In the genomic region with DNA sequence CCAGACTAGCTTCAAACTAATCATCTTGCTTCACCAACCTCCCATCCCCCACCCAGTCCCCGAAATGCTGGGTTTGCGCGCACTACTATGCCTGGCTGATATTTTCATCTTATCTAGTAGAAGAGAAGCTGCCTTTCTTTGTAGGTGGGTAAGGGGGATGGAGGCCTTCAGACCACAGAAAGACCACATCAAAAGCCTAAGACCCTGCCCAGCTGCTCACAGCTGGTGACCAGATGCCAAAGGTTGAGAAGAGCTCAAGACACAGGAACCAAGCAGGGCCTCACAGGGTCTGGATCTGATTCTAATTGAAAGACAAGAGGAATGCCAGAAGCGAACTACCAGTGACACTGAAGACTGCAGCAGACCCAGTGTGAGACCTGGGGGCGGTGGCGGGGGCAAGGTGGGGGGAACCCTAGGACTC, we compare ENCODE assay signal across 8 mouse cellular contexts. TPM values are rescaled to one million over a fixed set of nuclear protein-coding genes. Genes with fewer than 3 reads are reported as not detected.
DNase-seq lines count a peak whose midpoint lies in the region; ATAC-seq and TF ChIP-seq lines count a peak whose summit lies in the region.

No protein-coding gene starts in this region.

- peak overlapping the region; percentile 100 for H3K27ac ChIP-seq in heart, embryonic 10.5 days
- no peak overlapping the region for H3K27ac ChIP-seq in ES-Bruce4 (ENCODE audit: insufficient read depth, low read length)
- H3K27ac ChIP-seq in forebrain, embryonic 13.5 days: peak overlapping the region; percentile 97
- H3K27ac ChIP-seq in limb, embryonic 15.5 days: peak overlapping the region; percentile 100
- peak overlapping the region; percentile 99 for H3K27ac ChIP-seq in stomach, embryonic 16.5 days (ENCODE audit: low read length)

- TF ChIP-seq CTCF in ES-Bruce4 (IDR thresholded peaks at IDR 0.05; ENCODE audit: low read depth, low read length): no peak

- H3K9me3 ChIP-seq in heart, embryonic 10.5 days: no peaks in the 10 kb centered on the region
- no peaks in the 10 kb centered on the region for H3K9me3 ChIP-seq in ES-Bruce4 (replicated peaks; ENCODE audit: control insufficient read depth, insufficient read depth, low read length, poor library complexity, severe bottlenecking)
- no peaks in the 10 kb centered on the region for H3K9me3 ChIP-seq in forebrain, embryonic 13.5 days (replicated peaks)
- H3K9me3 ChIP-seq in limb, embryonic 15.5 days: no peaks in the 10 kb centered on the region
- no peaks in the 10 kb centered on the region for H3K9me3 ChIP-seq in stomach, embryonic 16.5 days (replicated peaks; ENCODE audit: control insufficient read depth, low read length)

- TF ChIP-seq EP300 in ES-Bruce4 (IDR thresholded peaks at IDR 0.05; ENCODE audit: insufficient read depth, low read depth, low read length): no peak

- TF ChIP-seq POLR2A in ES-Bruce4 (IDR thresholded peaks at IDR 0.05; ENCODE audit: insufficient read depth, low read length): no peak

- no peak for DNase-seq in heart, embryonic 10.5 days (ENCODE audit: low spot score)
- no peak for DNase-seq in heart, adult 8-10 months (ENCODE audit: low spot score)
- no peak for DNase-seq in adrenal gland, postnatal 14 days
- no peak for DNase-seq in layer of hippocampus, adult 18-20 months (ENCODE audit: low spot score in 2 of 2)

- H3K9ac ChIP-seq in ES-Bruce4 (ENCODE audit: low read depth, poor library complexity, severe bottlenecking): peak overlapping the region; percentile 96
- H3K9ac ChIP-seq in forebrain, embryonic 13.5 days: peak overlapping the region; percentile 98
- H3K9ac ChIP-seq in limb, embryonic 15.5 days: peak overlapping the region; percentile 93
- H3K9ac ChIP-seq in stomach, embryonic 16.5 days (ENCODE audit: low read length): peak overlapping the region; percentile 99

- WGBS in heart, embryonic 10.5 days: 20% methylated on average over 6 of the region's 6 CpGs
- WGBS in forebrain, embryonic 13.5 days: 39% methylated on average over 6 of the region's 6 CpGs
- WGBS in limb, embryonic 15.5 days: 26% methylated on average over 6 of the region's 6 CpGs
- WGBS in stomach, embryonic 16.5 days: 32% methylated on average over 6 of the region's 6 CpGs

- peaks cover 23% of the 10 kb centered on the region for H3K4me1 ChIP-seq in heart, embryonic 10.5 days
- H3K4me1 ChIP-seq in ES-Bruce4 (ENCODE audit: control insufficient read depth, insufficient read depth, low read length): no peaks in the 10 kb centered on the region
- H3K4me1 ChIP-seq in forebrain, embryonic 13.5 days: peaks cover 16% of the 10 kb centered on the region
- H3K4me1 ChIP-seq in limb, embryonic 15.5 days: peaks cover 14% of the 10 kb centered on the region
- H3K4me1 ChIP-seq in stomach, embryonic 16.5 days (ENCODE audit: control insufficient read depth, insufficient read depth, low read length): peaks cover 13% of the 10 kb centered on the region

- no peaks in the 10 kb centered on the region for H3K27me3 ChIP-seq in heart, embryonic 10.5 days (ENCODE audit: insufficient read depth, poor library complexity, severe bottlenecking)
- H3K27me3 ChIP-seq in ES-Bruce4 (ENCODE audit: control insufficient read depth, insufficient read depth, low read length, poor library complexity, severe bottlenecking): no peaks in the 10 kb centered on the region
- H3K27me3 ChIP-seq in forebrain, embryonic 13.5 days: no peaks in the 10 kb centered on the region
- no peaks in the 10 kb centered on the region for H3K27me3 ChIP-seq in limb, embryonic 15.5 days
- H3K27me3 ChIP-seq in stomach, embryonic 16.5 days (ENCODE audit: control insufficient read depth, insufficient read depth, low read length): no peaks in the 10 kb centered on the region

- H3K36me3 ChIP-seq in heart, embryonic 10.5 days: 0 out of 2 replicates have a peak, but pooled peaks cover 4% of the 10 kb centered on the region
- no peaks in the 10 kb centered on the region for H3K36me3 ChIP-seq in ES-Bruce4 (ENCODE audit: control insufficient read depth, insufficient read depth, low read length, poor library complexity, severe bottlenecking)
- H3K36me3 ChIP-seq in forebrain, embryonic 13.5 days (ENCODE audit: poor library complexity, severe bottlenecking): peaks cover 21% of the 10 kb centered on the region; the same call in 1 of the 2 replicates
- peaks cover 7% of the 10 kb centered on the region; the same call in 1 of the 2 replicates for H3K36me3 ChIP-seq in limb, embryonic 15.5 days
- no peaks in the 10 kb centered on the region for H3K36me3 ChIP-seq in stomach, embryonic 16.5 days (ENCODE audit: control insufficient read depth, insufficient read depth, low read length)

- H3K4me2 ChIP-seq in forebrain, embryonic 13.5 days: peak overlapping the region; percentile 76
- H3K4me2 ChIP-seq in limb, embryonic 15.5 days: peak overlapping the region; percentile 66
- peak overlapping the region; percentile 86 for H3K4me2 ChIP-seq in stomach, embryonic 16.5 days (ENCODE audit: low read depth, low read length)

- H3K4me3 ChIP-seq in heart, embryonic 10.5 days: peak overlapping the region; percentile 99
- peak overlapping the region; percentile 97 for H3K4me3 ChIP-seq in ES-Bruce4 (ENCODE audit: low read depth, low read length)
- H3K4me3 ChIP-seq in forebrain, embryonic 13.5 days: peak overlapping the region; percentile 93
- H3K4me3 ChIP-seq in limb, embryonic 15.5 days: peak overlapping the region; percentile 89
- H3K4me3 ChIP-seq in stomach, embryonic 16.5 days (replicated peaks; ENCODE audit: low read length): peak overlapping the region; percentile 98

- ATAC-seq in forebrain, embryonic 13.5 days: no peak; the same call in 1 of the 2 replicates
- no peak for ATAC-seq in limb, embryonic 15.5 days (ENCODE audit: insufficient number of reproducible peaks, low FRiP score, low TSS enrichment, low read depth)
- ATAC-seq in stomach, embryonic 16.5 days (ENCODE audit: insufficient read depth, low FRiP score): no peak

RNA-seq across cellular contexts. Expression of a gene that starts 1.0 kb away (rescaled TPM):
- 23.1 and 23.5 TPM in 2 replicates for polyA plus RNA-seq in heart, embryonic 10.5 days (2016; fragmentation: Nextera tagmentation; extraction: Ambion mirVana)
- total RNA-seq in heart, adult 8-10 months (2022): 10 to 100 TPM in 2 of 4 experiments, 1 to 10 TPM in 2; 8.8 to 12.9 (median 11.0) TPM
- 9.1 and 10.0 TPM in 2 replicates for polyA plus RNA-seq in ES-Bruce4 (2011; ENCODE audit: insufficient read depth, insufficient read length, low read depth, missing spikeins)
- polyA plus RNA-seq in forebrain, embryonic 13.5 days (2015; fragmentation: Nextera tagmentation; extraction: Ambion mirVana): 40.7 and 47.7 TPM in 2 replicates
- 12.4 and 13.0 TPM in 2 replicates for polyA plus RNA-seq in limb, embryonic 15.5 days (2015; fragmentation: Nextera tagmentation; extraction: Ambion mirVana)
- polyA plus RNA-seq in stomach, embryonic 16.5 days (2015; fragmentation: Nextera tagmentation; extraction: Ambion mirVana): 13.4 and 15.0 TPM in 2 replicates
- total RNA-seq in adrenal gland, postnatal 14 days (2021): 5.0 and 6.2 TPM in 2 replicates
- total RNA-seq in layer of hippocampus, adult 18-20 months (2021): 10 to 100 TPM; 34.8 to 39.1 TPM

RNA-seq across cellular contexts. Expression of a gene that starts 14.7 kb away (rescaled TPM):
- polyA plus RNA-seq in heart, embryonic 10.5 days (2016; fragmentation: Nextera tagmentation; extraction: Ambion mirVana): 106 and 117 TPM in 2 replicates
- total RNA-seq in heart, adult 8-10 months (2022): 100 to 1,000 TPM in 2 of 4 experiments, 10 to 100 TPM in 2; 92.5 to 104 (median 99.6) TPM
- 86.1 and 96.7 TPM in 2 replicates for polyA plus RNA-seq in ES-Bruce4 (2011; ENCODE audit: insufficient read depth, insufficient read length, low read depth, missing spikeins)
- polyA plus RNA-seq in forebrain, embryonic 13.5 days (2015; fragmentation: Nextera tagmentation; extraction: Ambion mirVana): 101 and 130 TPM in 2 replicates
- 144 and 149 TPM in 2 replicates for polyA plus RNA-seq in limb, embryonic 15.5 days (2015; fragmentation: Nextera tagmentation; extraction: Ambion mirVana)
- 153 and 178 TPM in 2 replicates for polyA plus RNA-seq in stomach, embryonic 16.5 days (2015; fragmentation: Nextera tagmentation; extraction: Ambion mirVana)
- total RNA-seq in adrenal gland, postnatal 14 days (2021): 83.2 and 110 TPM in 2 replicates
- total RNA-seq in layer of hippocampus, adult 18-20 months (2021): 10 to 100 TPM; 46.4 to 55.0 TPM

RNA-seq across cellular contexts. Expression of a gene that starts 16.1 kb away (rescaled TPM):
- 12.4 and 23.5 TPM in 2 replicates for polyA plus RNA-seq in heart, embryonic 10.5 days (2016; fragmentation: Nextera tagmentation; extraction: Ambion mirVana)
- 10 to 100 TPM; 82.1 to 87.5 (median 84.7) TPM for total RNA-seq in heart, adult 8-10 months (2022)
- polyA plus RNA-seq in ES-Bruce4 (2011; ENCODE audit: insufficient read depth, insufficient read length, low read depth, missing spikeins): 13.3 and 14.3 TPM in 2 replicates
- 68.5 and 71.7 TPM in 2 replicates for polyA plus RNA-seq in forebrain, embryonic 13.5 days (2015; fragmentation: Nextera tagmentation; extraction: Ambion mirVana)
- polyA plus RNA-seq in limb, embryonic 15.5 days (2015; fragmentation: Nextera tagmentation; extraction: Ambion mirVana): 24.5 and 25.0 TPM in 2 replicates
- polyA plus RNA-seq in stomach, embryonic 16.5 days (2015; fragmentation: Nextera tagmentation; extraction: Ambion mirVana): 20.2 and 24.4 TPM in 2 replicates
- 41.1 and 52.4 TPM in 2 replicates for total RNA-seq in adrenal gland, postnatal 14 days (2021)
- 100 to 1,000 TPM; 157 to 166 TPM for total RNA-seq in layer of hippocampus, adult 18-20 months (2021)

RNA-seq across cellular contexts. Expression of a gene that starts 45.8 kb away (rescaled TPM):
- polyA plus RNA-seq in heart, embryonic 10.5 days (2016; fragmentation: Nextera tagmentation; extraction: Ambion mirVana): 4.2 and 4.8 TPM in 2 replicates
- total RNA-seq in heart, adult 8-10 months (2022): 1 to 10 TPM; 1.1 to 2.8 (median 2.7) TPM
- polyA plus RNA-seq in ES-Bruce4 (2011; ENCODE audit: insufficient read depth, insufficient read length, low read depth, missing spikeins): 9.1 and 9.3 TPM in 2 replicates
- 43.0 and 45.5 TPM in 2 replicates for polyA plus RNA-seq in forebrain, embryonic 13.5 days (2015; fragmentation: Nextera tagmentation; extraction: Ambion mirVana)
- polyA plus RNA-seq in limb, embryonic 15.5 days (2015; fragmentation: Nextera tagmentation; extraction: Ambion mirVana): 7.8 and 8.3 TPM in 2 replicates
- polyA plus RNA-seq in stomach, embryonic 16.5 days (2015; fragmentation: Nextera tagmentation; extraction: Ambion mirVana): 5.1 and 6.0 TPM in 2 replicates
- 5.3 and 6.4 TPM in 2 replicates for total RNA-seq in adrenal gland, postnatal 14 days (2021)
- 10 to 100 TPM; 19.2 to 21.2 TPM for total RNA-seq in layer of hippocampus, adult 18-20 months (2021)

RNA-seq across cellular contexts. Expression of a gene that starts 54.8 kb away (rescaled TPM):
- polyA plus RNA-seq in heart, embryonic 10.5 days (2016; fragmentation: Nextera tagmentation; extraction: Ambion mirVana): 25.4 and 26.4 TPM in 2 replicates
- total RNA-seq in heart, adult 8-10 months (2022): 10 to 100 TPM; 21.1 to 31.4 (median 28.0) TPM
- polyA plus RNA-seq in ES-Bruce4 (2011; ENCODE audit: insufficient read depth, insufficient read length, low read depth, missing spikeins): 33.2 and 38.2 TPM in 2 replicates
- 9.1 and 11.7 TPM in 2 replicates for polyA plus RNA-seq in forebrain, embryonic 13.5 days (2015; fragmentation: Nextera tagmentation; extraction: Ambion mirVana)
- 7.1 and 15.4 TPM in 2 replicates for polyA plus RNA-seq in limb, embryonic 15.5 days (2015; fragmentation: Nextera tagmentation; extraction: Ambion mirVana)
- 3.6 and 6.0 TPM in 2 replicates for polyA plus RNA-seq in stomach, embryonic 16.5 days (2015; fragmentation: Nextera tagmentation; extraction: Ambion mirVana)
- total RNA-seq in adrenal gland, postnatal 14 days (2021): 8.6 and 9.6 TPM in 2 replicates
- 1 to 10 TPM; 4.8 to 5.4 TPM for total RNA-seq in layer of hippocampus, adult 18-20 months (2021)
